Mouse (Mus musculus): ENCODE results near the gene BC025920. TPM values are rescaled to one million over a fixed set of nuclear protein-coding genes. Genes with fewer than 3 reads are reported as not detected.

BC025920 gene
- polyA plus RNA-seq, 1 experiment = 1.1 TPM

- DNase-seq (ENCODE audit: low read depth, low spot score) = no peak
- 12% methylated on average over 9 of the region's 9 CpGs for WGBS
Measured at GRCm38 (mm10) chr10:81572133-81572671, 33.9 kb upstream of the BC025920 start.

- no peak for DNase-seq (ENCODE audit: low read depth, low spot score)
- WGBS = 29% methylated on average over 9 of the region's 9 CpGs
Measured at GRCm38 (mm10) chr10:81572975-81573374, 33.1 kb upstream of the BC025920 start.

GRCm38 (mm10) chr10:81574081-81575056 is 31.7 kb upstream of the BC025920 start, which contains the start of gene Tle2:
Gene Tle2 (plus strand): TSS chr10:81574561.
- DNase-seq (ENCODE audit: low read depth, low spot score) = no peak
- 36% methylated on average over 10 of the region's 10 CpGs for WGBS

GRCm38 (mm10) chr10:81575208-81575631 is 30.9 kb upstream of the BC025920 start:
- no peak for DNase-seq (ENCODE audit: low read depth, low spot score)
- WGBS = 2% methylated on average over 29 of the region's 30 CpGs

GRCm38 (mm10) chr10:81575695-81576094 is 30.4 kb upstream of the BC025920 start:
- 15% methylated on average over 6 of the region's 6 CpGs for WGBS
- DNase-seq (ENCODE audit: low read depth, low spot score) = no peak

DNA sequence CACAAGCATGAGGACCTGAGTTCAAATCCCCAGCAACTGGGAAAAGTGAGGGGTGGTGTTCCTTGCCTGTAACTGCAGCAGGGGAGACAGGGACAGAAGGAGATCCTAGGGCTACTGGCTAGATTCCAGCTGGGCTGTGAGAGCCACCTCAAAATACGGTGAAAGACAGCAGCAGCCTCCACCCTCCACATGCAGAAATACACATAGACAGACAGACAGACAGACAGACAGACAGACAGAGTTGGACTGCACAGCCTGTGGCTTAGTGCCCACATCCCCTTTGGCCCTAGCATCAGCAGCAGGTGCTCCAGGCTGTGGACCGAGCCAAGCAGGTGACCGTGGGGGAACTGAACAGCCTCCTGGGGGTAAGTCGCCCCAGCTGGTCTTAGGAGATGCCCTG is 26.1 kb upstream of the BC025920 start:
- 64% methylated on average over 4 of the region's 4 CpGs for WGBS
- DNase-seq (ENCODE audit: low read depth, low spot score) = no peak

DNA sequence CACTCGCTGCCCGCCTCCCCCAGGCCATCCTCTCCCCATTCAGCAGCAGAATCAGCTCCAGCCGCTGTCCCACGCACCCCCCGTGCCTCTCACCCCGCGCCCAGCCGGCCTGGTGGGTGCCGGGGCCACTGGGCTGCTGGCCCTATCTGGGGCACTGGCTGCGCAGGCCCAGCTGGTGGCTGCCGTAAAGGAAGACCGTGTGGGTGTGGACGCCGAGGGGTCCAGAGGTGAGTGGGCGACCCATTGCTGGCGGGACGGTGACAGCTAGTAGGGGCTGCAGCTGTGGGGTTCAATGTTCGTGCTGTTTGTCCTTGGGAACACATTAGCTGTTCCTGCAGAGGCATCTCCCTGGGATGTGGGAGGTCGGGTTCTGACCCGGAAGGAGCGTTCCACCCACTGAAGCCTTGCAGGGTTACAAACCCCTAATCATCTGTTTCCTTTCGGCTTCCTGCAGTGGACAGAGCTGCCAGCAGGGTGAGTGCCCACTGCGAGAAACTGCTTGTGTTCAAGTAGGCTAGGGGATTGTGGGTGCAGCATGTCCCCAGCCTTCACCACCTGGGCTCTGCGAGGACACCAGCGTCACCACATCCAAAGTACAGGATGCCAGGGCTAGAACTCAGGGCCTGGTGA is 25.5 kb upstream of the BC025920 start:
- 70% methylated on average over 25 of the region's 25 CpGs for WGBS
- DNase-seq (ENCODE audit: low read depth, low spot score) = no peak

- 73% methylated on average over 6 of the region's 6 CpGs for WGBS
- no peak for DNase-seq (ENCODE audit: low read depth, low spot score)
Measured at GRCm38 (mm10) chr10:81583347-81583746, 22.7 kb upstream of the BC025920 start.

DNA sequence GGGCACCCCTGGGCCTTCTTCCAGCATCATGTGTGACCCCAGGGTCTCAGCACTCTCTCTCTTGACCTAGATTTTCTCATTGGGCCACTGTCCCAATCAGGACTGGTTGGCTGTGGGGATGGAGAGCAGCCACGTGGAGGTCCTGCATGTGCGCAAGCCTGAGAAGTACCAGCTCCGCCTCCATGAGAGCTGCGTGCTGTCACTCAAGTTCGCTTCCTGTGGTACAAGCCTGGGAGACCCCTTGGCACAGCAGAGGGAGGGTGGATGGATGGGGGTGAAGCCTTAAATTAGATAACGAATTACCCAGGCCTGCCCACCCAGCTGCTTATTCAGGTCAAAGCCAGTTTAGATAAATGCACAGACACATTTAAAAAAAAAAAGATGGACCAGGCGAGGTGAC is 17.3 kb upstream of the BC025920 start:
- DNase-seq (ENCODE audit: low read depth, low spot score) = no peak

DNA sequence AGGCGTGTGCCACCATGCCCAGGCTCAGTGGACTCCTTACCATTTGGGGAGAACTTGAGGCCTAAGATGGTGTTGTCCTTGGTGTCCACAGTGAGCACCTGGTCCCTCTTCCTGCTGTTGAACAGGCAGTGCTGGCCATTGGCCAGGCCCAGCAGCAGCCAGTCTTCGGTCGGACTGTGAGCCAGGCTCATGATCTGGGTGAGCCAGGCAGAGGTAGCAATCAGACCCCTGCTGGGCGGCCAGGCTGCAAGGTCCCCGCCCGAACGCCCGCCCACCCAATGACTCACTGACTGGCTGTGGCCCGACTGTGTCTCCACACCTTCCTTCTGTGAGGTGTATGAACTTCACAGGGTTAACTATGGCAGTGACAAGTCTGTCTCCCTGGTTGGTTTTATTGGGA is 14.2 kb upstream of the BC025920 start:
- DNase-seq (ENCODE audit: low read depth, low spot score) = no peak
- 48% methylated on average over 9 of the region's 9 CpGs for WGBS

More for the DNA sequence above, 17.3 kb upstream of the BC025920 start:
- 87% methylated on average over 7 of the region's 7 CpGs for WGBS

GRCm38 (mm10) chr10:81592631-81593030 is 13.4 kb upstream of the BC025920 start:
- DNase-seq (ENCODE audit: low read depth, low spot score) = no peak
- 77% methylated on average over 7 of the region's 7 CpGs for whole genome bisulfite sequencing

GRCm38 (mm10) chr10:81593223-81593622 is 12.8 kb upstream of the BC025920 start:
- DNase-seq (ENCODE audit: low read depth, low spot score) = no peak
- WGBS = 71% methylated on average over 4 of the region's 4 CpGs

GRCm38 (mm10) chr10:81593935-81594334 is 12.1 kb upstream of the BC025920 start:
- no peak for DNase-seq (ENCODE audit: low read depth, low spot score)
- WGBS = 74% methylated on average over 18 of the region's 18 CpGs

- 62% methylated on average over 5 of the region's 5 CpGs for WGBS
- no peak for DNase-seq (ENCODE audit: low read depth, low spot score)
Measured at GRCm38 (mm10) chr10:81595599-81595998, 10.5 kb upstream of the BC025920 start.

- DNase-seq (ENCODE audit: low read depth, low spot score) = no peak
- 44% methylated on average over 10 of the region's 10 CpGs for WGBS
Measured at GRCm38 (mm10) chr10:81596611-81597010, 9.5 kb upstream of the BC025920 start.

GRCm38 (mm10) chr10:81597137-81597950 is 8.7 kb upstream of the BC025920 start:
- 9% methylated on average over 11 of the region's 12 CpGs for WGBS
- no peak for DNase-seq (ENCODE audit: low read depth, low spot score)

DNA sequence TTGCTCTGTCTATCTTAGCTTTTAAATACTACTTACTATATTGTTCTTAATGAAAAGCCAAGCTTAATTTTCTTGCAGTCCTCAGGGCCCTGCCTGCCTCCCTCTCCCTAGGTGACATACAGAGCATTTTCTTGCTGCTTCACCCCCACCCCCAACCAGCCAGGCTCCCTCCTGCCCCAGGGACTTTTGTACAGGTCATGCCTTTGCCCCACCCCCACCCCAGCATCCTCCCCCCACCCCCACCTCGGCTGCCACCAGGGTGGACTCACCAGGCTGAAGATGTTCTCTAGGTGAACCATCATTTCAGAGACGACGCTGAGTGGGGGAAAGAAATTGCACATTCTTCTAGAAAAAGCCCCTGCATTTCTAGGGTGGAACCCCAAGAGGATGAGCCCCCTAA is 7.7 kb upstream of the BC025920 start:
- no peak for DNase-seq (ENCODE audit: low read depth, low spot score)
- 64% methylated on average over 3 of the region's 3 CpGs for WGBS

GRCm38 (mm10) chr10:81598871-81599270 is 7.2 kb upstream of the BC025920 start:
- 24% methylated on average over 6 of the region's 6 CpGs for WGBS
- DNase-seq (ENCODE audit: low read depth, low spot score) = no peak

- DNase-seq (ENCODE audit: low read depth, low spot score) = no peak
- WGBS = 81% methylated on average over 5 of the region's 5 CpGs
Measured at GRCm38 (mm10) chr10:81599630-81600029, 6.4 kb upstream of the BC025920 start.

DNA sequence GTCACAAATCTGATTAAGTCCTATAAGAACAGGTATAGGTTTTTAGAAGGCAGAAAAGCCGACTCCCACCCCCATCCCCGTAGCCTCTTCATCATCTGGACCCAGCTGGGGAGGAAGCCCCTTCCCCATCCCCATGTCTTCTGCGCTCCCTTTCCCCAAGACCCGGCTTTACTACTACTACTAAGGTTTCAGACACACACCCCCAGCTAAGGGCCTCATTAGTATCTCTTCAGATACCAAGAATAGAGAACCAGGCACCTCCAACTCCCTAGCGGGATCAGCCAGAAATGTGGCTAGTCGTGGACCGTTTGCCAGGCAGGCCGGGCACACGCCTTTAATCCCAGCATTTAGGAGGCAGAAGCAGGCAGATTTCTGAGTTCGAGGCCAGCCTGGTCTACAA is 6.0 kb upstream of the BC025920 start:
- 82% methylated on average over 10 of the region's 10 CpGs for WGBS
- no peak for DNase-seq (ENCODE audit: low read depth, low spot score)

All from large intestine, adult 2 months (tissue).